Mouse (Mus musculus) forelimb bud, embryonic 11.5 days (tissue): Measurements from ENCODE around the gene Vax1.

Experiments used
- DNase-seq: peaks from one replicate; pipeline ENCODE4 v3.0.0-alpha.2; 2012; ENCODE audit warnings: low read depth, low spot score

Gene Vax1

DNA sequence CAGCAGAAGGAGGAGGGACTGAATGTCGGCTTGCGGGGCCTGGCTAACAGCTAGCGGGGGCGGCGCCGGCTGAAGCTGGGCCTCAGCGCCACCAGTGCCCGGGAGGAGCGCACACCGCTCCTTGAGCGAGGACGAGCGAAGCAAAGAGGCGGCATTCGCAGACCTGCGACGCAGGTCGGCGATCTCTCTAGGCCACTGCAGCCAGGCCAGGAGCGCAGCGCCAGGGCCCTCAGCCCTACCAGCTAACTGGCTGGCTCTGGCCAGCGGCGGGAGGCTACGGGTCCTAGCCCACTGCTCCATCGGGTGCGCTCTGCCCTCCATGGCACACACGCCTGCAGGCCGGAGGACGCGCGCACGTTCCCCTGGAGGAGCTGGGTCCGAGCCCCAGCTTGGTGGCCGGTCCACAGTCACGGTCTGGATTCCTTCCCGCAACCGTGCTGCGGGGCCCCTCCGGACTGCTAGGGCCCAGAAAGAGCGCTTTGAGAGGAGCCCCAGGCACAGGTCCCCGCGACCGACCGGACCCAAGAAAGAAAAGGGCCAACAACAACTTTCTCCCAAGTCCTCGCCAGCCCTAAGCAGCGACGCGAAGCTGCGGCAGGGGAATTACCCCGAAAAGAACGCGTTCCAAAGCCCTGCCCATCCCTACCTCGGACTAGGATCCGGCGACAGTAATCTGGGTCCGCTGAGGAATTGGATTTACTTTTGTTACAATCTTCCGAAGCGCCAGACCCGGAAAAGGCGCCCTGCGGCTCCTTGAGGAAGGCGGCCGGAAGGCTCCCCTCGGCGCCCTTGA is 517 bp downstream of the Vax1 start:
- no peak for DNase-seq

DNA sequence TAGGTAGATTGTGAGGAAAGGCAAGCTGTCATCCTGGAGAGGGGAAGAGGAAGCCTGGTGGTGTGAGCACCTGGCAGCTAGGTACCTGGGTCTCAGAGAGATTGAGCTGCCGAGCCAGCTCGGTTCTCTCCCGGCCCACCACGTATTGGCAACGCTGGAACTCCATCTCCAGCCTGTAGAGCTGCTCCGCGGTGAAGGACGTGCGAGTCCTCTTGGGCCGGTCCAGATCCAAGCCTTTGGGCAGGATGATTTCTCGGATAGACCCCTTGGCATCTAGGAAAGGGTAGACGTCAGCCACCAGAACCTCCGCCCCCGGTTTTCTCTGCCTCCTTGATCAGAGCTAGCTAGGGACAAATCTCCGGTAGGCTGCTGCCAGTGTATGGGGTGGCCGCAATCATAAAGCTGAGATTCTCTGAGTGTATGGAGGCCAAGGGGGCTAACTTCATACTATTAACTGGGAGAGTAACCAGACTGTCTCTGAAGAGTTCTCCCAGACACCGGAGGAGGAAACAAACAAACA is 1.4 kb downstream of the Vax1 start:
- DNase-seq, result no peak

DNA sequence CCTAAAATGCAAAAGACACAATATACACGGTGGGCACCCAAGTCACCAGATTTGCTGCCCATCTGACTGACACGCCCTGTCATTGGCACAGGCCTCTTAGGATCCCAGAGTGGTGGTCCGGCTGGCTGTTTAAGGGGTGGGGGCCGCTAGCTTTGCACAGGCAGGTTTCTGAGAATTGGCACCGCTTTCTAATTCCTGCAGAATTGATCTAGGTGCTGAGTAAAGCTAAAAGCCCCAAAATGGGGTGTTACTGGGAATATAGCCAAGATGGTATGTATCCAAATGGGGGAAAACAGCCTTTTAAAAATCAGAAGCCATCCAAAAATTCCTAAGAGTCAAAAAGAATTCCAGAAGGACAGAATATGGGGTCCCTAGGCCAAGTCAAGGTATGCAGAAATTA is 2.0 kb downstream of the Vax1 start:
- no peak for DNase-seq

DNA sequence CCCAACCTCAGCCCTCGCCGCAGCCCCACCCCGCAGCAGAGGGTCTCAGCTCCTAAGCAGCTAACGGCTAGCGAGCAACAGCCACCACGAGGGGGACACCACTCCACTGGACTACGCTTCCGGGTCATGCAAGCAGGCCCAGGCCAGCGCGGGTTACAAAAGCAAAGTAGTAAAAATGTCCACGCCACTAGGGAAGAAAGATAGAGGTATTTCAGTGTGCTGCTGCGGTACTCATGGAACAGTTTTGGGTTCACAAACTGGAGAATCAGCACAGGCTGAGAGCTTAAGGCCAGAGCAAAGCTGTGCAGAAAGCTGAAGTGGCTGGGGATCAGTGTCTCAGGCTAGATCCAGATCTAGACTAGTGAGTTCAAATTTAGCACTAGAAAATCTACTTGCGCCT is 3.0 kb downstream of the Vax1 start:
- no peak for DNase-seq

DNA sequence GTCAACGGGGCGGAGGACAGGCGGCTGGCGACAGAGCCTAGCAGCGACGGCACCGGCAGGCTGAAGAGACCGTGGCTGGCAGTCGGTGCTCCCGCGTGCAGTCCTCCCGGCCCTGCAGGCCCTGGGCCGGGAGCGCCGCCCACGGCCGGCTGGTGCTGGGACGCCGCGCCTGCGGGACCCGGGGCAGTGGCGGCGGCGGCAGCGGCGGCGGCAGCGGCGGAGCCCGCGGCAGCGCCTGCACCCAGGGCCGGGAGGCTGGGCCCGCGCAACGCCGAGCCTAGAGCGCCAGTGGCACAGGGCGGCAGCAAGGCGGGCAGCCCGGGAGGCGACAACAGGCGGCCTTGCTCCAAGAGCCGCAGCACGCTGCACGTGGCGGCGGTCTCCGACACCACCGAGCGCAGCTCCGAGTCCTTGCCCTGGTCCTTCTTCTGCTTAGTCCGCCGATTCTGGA is 3.5 kb downstream of the Vax1 start:
- DNase-seq, result no peak

DNA sequence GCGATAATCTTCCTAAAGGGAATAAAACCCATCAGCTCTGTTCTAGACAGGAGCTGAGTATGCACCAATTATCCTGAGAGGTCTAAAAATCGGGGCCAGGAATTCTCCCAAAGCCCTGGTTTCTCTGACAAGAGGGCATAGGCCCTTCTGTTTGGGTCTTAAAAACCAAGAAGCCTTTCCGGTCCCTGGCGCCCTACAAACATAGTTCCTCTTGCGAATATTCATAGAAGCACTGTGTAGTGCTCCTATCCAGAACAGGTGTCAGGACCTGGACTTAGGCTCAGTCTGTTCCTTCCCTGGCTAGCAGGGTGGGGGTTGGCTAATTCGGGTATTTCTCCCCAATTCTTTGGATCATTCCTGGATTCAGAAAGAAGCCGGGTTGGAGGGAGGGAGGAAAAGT is 4.3 kb downstream of the Vax1 start:
- DNase-seq, result no peak

DNA sequence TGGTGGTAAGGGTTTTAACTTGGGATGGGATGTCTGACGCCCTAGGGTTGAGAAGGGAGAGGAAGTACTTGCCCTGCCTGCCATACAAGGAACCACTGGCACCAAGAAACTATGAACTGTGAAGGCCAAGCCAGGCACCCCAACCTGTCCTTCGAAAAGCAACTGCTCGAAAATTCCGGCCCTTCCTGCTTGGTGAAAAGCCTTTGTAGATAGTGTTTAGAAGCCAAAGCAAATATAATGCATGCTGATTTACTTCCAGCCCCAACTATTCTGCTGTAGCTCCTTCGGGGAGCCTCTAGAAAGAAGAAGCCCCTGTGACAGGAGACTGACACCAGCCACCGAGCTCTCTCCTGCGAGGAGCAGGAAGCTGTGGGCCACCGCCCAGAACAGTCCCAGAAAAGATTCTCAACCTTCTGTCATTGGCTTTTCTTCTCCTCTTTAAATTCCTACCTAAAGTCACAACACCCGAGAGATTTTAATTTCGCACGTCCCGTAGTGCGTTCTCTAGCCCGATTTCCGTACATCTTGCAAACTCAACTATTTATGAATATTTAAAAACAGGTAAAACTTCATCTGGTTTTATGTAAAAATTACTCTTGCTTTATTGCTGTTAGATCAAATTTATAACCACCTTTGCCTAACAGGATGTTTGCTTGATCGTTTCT is 4.8 kb downstream of the Vax1 start:
- DNase-seq, result no peak

DNA sequence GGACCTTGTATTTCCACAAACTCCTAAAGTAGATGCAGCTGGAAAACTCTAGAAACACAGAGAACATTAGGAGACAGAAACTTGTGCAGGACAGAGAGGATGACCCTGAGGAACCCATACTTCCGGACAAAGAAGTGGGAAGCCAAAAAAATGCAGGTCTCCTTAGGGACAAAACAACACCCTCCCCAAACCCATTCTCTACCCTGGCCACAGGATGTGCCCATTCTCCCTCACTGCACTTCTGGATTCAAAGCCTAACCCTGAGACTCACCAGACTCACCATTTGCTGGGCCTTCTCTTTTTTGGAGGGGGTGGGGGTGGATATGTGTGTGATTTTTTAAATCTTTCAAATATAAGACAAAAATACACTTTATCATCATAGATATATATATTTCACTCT is 5.7 kb downstream of the Vax1 start:
- no peak for DNase-seq

DNA sequence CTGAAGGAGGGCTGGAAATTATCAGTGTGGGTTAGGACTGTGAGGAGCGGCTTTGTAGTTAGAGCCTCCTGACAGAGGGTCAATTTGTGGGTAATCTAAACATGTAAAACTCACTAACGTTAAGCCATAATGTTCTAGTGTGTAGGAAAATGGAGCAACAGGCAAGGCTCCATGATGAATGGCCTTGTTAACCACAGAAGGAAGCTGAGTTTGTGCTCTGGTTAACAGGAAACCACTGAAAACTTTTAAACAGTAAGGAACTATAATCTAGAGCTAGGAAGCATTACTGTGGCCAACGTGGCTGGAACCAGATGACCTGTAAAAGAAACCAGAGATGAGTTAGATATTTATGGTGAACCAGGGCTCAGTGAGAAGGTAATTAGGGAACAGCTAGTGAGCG is 13.2 kb downstream of the Vax1 start:
- DNase-seq, result no peak

DNA sequence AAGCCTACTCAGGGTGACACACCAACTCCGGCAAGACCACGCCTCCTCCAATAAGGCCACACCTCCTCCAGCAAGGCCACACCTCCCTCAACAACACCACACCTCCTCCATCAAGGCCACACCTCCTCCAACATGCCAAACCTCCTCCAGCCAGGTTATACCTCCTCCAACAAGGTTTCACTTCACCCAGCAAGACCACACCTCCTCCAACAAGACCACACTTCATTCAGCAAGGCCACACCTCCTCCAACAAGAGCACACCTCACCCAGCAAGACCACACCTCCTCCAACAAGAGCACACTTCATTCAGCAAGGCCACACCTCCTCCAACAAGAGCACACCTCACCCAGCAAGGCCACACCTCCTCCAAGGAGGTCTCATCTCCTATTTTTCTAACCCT is 15.7 kb downstream of the Vax1 start:
- DNase-seq, result no peak

DNA sequence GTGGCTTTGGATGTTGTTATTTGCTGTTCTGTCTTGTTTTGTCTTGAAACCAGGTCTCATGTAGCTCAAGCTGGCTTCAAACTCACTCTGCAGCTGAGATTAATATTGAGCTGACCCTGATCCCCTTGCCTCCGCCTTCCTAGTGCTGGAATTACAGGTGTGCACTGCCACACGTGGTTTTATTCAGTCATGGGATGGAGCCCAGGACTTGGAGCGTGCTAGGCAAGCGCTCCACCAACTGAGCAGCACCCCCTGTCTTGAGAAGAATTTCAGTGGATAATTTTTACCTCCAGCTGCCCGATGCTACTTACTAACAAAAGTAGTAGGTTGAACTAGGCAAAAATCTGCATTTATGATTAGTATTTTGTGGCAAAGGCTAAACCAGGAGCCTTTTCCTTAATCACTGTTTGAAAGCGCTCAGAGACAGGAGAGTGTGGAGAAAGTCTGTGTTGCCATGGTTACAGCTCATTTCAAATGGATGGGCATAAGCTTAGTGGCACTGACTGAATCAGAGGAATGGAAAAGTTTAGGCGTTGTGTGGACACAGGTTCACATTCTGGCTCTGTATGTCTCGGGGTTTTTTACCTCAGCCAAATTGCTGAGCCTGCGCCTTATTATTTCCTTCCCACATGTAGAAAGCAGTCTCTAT is 24.2 kb downstream of the Vax1 start:
- DNase-seq, result no peak

DNA sequence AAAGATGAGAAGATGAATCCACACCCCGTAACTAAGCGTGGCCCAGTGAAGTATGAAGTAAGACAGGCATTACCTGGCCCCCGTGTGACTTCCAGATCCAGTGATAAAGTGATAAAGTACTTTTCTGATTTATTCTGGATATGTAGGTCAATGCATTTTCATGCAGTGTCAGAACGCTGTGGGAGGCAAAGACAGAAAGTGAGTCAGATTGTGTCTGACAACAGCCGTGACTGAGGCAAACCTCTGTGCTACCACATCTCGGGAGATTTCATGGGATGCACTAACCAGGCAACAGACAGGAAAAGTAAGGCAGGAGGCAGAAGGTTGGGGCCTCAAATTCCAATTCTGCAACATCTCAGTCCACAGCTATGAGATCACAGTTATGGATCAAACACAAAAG is 24.8 kb downstream of the Vax1 start:
- DNase-seq, result no peak

DNA sequence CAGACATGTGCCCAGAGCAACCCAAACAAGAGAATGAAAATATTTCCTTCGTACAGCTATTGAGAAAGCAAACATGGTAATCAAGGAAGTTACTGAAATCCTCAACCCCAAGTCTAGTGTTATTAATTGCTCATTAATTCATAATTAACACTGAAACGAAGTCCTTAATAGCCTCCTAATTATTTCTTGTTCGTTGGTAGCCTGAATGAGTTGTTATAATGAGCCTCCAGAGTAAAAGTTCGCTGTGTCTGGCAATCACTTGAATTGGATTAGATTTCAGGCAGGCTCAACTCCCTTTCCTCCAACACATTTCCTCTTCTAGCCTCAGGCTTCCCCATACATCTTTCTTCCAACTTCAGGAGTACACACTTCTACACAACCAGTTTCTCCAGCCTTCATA is 27.6 kb downstream of the Vax1 start:
- no peak for DNase-seq

DNA sequence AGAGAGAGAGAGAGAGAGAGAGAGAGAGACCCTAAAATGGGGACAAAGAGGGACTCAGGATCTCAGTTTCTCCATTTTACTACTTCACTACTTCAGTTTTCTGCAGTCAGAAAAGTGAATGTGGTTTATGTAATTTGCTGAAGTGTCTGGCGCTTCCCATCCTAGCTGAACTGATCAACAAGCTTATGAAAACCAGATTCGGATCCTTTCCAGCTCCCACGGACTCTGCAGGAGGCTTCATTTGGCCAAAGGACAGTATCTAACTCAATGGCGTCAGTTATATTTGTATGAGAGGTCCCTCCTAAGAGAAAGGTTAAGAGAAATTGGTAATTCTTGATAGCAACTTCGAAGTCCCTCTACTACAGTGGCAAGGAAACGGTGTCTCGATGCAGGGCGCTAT is 34.5 kb downstream of the Vax1 start:
- no peak for DNase-seq

DNA sequence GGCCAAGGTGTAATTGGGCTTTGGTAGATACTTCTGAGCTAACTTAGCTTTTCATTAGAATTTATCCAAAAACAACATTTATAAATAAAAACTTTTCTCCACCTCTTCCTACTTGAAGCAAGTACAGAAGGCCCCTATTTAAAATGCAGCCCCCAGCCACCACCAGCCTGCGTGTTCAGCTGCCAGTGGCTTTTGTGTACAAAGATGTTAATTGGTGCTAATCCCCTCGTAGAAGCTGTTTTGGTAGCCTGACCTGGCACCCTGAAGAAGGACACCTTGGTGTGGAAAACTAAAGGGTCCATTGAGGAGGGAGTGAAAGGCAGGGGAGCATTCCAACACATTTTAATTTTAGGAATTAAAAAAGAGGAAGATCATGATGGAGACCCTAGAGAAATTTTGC is 34.9 kb downstream of the Vax1 start:
- DNase-seq, result no peak

DNA sequence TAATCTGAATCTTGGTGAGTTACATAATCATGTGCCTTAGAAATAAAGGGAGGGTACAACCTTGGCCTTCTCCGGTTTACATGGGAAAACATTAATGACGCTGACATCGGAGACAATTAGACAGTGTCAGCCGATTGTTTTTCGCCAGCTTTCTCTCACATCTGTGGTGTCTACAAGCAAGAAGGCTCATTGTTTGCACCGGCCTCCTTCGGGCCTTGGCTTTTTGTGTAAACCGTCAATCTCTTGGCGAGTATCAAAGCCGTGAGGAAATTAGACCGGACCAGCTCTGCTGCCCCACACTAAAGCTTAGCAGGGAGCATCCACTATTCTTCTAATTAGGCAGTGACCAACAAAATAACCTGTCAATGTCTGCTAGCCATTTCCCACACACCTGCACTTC is 36.7 kb downstream of the Vax1 start:
- DNase-seq, result no peak

DNA sequence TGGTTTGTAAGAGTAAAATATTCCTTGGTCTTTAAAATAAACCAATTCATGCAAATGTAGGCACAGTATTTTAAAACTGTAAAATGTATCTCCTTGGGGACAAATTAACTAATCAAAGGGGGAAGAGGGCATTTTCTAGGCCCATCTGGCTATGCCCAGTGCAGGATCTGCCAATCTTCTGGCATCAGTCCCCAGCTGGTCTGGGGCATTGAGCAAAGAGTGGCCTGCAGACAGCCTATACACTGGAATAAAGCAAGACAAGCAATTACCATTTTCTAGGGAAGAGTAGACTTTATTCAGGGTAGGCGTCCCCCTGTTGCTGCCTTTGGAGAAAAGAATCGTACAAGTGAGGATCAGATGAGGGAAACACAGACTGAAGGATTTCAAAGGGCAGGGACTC is 40.2 kb downstream of the Vax1 start:
- no peak for DNase-seq

DNA sequence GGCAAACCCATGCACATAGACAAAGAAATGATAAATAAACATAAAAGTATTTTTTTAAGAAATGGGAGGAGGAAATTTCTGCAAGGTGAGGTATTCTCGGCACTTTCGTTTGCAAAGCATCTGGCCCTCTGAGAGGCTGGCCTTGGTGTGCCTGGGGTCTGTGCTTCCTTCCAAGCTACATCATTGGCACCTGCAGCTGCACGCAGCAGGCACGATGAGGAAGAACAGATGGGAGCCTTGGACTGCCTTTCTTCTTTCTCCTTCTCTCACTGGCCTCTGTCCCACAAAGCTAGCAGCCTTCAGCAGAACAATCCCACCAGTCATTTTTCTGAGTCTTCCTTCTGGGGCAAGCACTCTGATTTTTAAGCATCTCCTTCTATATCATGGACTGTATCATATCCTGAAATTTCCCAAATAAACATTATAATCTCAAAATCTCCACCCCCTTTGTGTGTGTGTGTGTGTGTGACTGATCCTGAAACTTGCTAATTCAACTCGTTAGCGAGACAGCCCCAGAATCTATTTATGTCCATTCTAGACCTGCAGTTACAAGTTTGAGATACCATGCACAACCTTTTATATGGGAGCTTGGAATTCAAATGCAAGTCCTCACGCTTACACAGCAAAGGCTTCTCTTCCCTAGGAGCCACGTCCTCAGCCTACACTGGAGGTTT is 41.2 kb downstream of the Vax1 start:
- DNase-seq, result no peak

DNA sequence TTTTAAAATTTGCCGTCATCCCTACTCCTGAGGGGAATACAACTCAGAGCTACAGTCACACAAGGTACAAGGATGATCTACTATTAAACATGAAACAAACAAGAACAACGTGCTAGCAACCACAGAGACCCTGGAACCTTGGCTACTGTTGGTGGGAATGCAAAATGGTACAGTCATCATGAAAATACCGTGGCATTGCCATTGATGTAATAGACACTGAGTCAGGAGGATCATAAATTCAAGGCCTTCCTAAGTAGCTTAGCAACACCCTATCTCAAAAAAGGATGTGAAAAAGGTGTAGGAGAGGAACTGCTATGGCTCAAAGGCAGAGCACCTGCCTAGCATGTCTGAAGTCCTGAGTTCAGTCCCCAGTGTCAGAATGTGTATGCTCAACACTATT is 42.4 kb downstream of the Vax1 start:
- no peak for DNase-seq
